Comparison of ENCODE assay signal across 20 mouse cellular contexts in the genomic region with DNA sequence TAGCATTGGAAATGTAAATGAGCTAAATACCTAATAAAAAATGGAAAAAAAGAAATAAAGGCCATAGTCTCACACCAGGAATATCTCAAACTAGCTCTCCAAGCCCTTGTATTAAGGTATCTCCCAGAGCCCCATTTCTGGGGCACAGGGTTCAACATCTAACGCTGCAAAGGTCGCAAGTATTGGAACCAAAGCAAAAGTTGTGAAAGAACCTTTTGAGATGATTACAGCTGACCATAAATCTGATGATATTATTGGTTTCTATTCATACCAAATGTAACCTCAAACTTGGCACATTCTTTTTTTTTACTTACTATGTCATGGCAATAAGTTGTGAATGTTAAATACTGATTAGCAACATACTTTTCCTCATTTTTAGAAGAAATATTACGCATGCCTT. TPM values are rescaled to one million over a fixed set of nuclear protein-coding genes. Genes with fewer than 3 reads are reported as not detected.
DNase-seq lines count a peak whose midpoint lies in the region; ATAC-seq and TF ChIP-seq lines count a peak whose summit lies in the region.
"Had no signal": no experiment of that assay in that cellular context is flagged by ENCODE, and none has a peak within 500 bp of the region (broad histone marks: within the 10 kb centered on the region; RNA-seq: fewer than 3 reads in every experiment).

No protein-coding gene starts in this region.

- peak; percentile 86 for DNase-seq in liver, adult 2 months (ENCODE audit: extremely low read depth, low read depth, low spot score)
- DNase-seq in liver, embryonic 11.5 days (ENCODE audit: low spot score), result no peak
- DNase-seq in NIH3T3 (ENCODE audit: low read depth), result peak; percentile 64
- DNase-seq: adrenal gland, adult 2 months; adrenal gland, adult 8-10 months; adrenal gland, postnatal 10 days; adrenal gland, postnatal 14 days; adrenal gland, postnatal 25 days; adrenal gland, postnatal 36 days; B cell, adult 2 months; cerebellum, adult 11 months; cerebellum, adult 11-12 months; cerebellum, adult 18-20 months; cerebellum, adult 2 months had no signal

- H3K9me3 ChIP-seq in liver, embryonic 11.5 days (ENCODE audit: control insufficient read depth, low read length), result no peaks in the 10 kb centered on the region
- H3K9me3 ChIP-seq in intestine, embryonic 15.5 days, result no peaks in the 10 kb centered on the region
- H3K9me3 ChIP-seq: G1E had no signal

- no peaks in the 10 kb centered on the region for H3K79me2 ChIP-seq in liver, adult 2 months (ENCODE audit: control insufficient read depth, insufficient read depth, low read length)

- H3K27me3 ChIP-seq in liver, adult 2 months (ENCODE audit: control insufficient read depth, insufficient read depth, low read length), result no peaks in the 10 kb centered on the region
- no peaks in the 10 kb centered on the region for H3K27me3 ChIP-seq in liver, embryonic 11.5 days (replicated peaks; ENCODE audit: control insufficient read depth, insufficient read depth, low read length)
- H3K27me3 ChIP-seq in intestine, embryonic 15.5 days (replicated peaks), result no peaks in the 10 kb centered on the region
- H3K27me3 ChIP-seq: CH12.LX, Patski had no signal

- no peaks in the 10 kb centered on the region for H3K36me3 ChIP-seq in liver, adult 2 months (ENCODE audit: control insufficient read depth, insufficient read depth, low read length)
- no peaks in the 10 kb centered on the region for H3K36me3 ChIP-seq in liver, embryonic 11.5 days (ENCODE audit: control insufficient read depth, insufficient read depth, low read length)
- no peaks in the 10 kb centered on the region for H3K36me3 ChIP-seq in intestine, embryonic 15.5 days
- H3K36me3 ChIP-seq: G1E had no signal

- 51% methylated on average over 3 of the region's 3 CpGs for WGBS in liver, adult 2 months
- WGBS in liver, embryonic 11.5 days, result 91% methylated on average over 3 of the region's 3 CpGs
- WGBS in intestine, embryonic 15.5 days, result 91% methylated on average over 3 of the region's 3 CpGs

- peaks cover 6% of the 10 kb centered on the region; the same call in 1 of the 2 replicates for H3K4me1 ChIP-seq in liver, adult 2 months (ENCODE audit: control insufficient read depth, insufficient read depth, low read length)
- no peaks in the 10 kb centered on the region for H3K4me1 ChIP-seq in liver, embryonic 11.5 days (replicated peaks; ENCODE audit: control insufficient read depth, insufficient read depth, low read length)
- H3K4me1 ChIP-seq in intestine, embryonic 15.5 days (replicated peaks), result no peaks in the 10 kb centered on the region

- no peak overlapping the region for H3K9ac ChIP-seq in liver, adult 2 months (ENCODE audit: low read depth, low read length)
- no peak overlapping the region for H3K9ac ChIP-seq in liver, embryonic 11.5 days (ENCODE audit: low read depth, low read length)
- H3K9ac ChIP-seq in intestine, embryonic 15.5 days, result no peak overlapping the region

- no peak overlapping the region for H3K27ac ChIP-seq in liver, adult 2 months (replicated peaks; ENCODE audit: insufficient read depth, low read depth, low read length)
- H3K27ac ChIP-seq in liver, embryonic 11.5 days (ENCODE audit: low read depth, low read length), result no peak overlapping the region
- H3K27ac ChIP-seq in intestine, embryonic 15.5 days, result no peak overlapping the region

- H3K4me2 ChIP-seq in liver, embryonic 11.5 days, result no peak overlapping the region
- H3K4me2 ChIP-seq in intestine, embryonic 15.5 days (replicated peaks), result no peak overlapping the region

- no peak overlapping the region for H3K4me3 ChIP-seq in liver, adult 2 months (ENCODE audit: insufficient read depth, low read depth, low read length)
- H3K4me3 ChIP-seq in liver, embryonic 11.5 days (ENCODE audit: low read depth, low read length), result no peak overlapping the region
- no peak overlapping the region for H3K4me3 ChIP-seq in intestine, embryonic 15.5 days (replicated peaks)

- no peak for ATAC-seq in liver, embryonic 11.5 days (replicated peaks; ENCODE audit: low FRiP score)
- no peak for ATAC-seq in intestine, embryonic 15.5 days
- ATAC-seq: activated CD4-positive, CD25-positive, alpha-beta regulatory T cell, adult 4 months; CD4-positive, CD25-positive, alpha-beta regulatory T cell, adult 4 months; Patski had no signal

- no peak for TF ChIP-seq POLR2A in liver, adult 2 months (IDR thresholded peaks at IDR 0.05; ENCODE audit: extremely low read depth, insufficient read depth, low read length)

- no peak for TF ChIP-seq CTCF in liver, adult 2 months (IDR thresholded peaks at IDR 0.05; ENCODE audit: low read depth, low read length)

RNA-seq across cellular contexts. Expression of a gene that starts 24.0 kb away (rescaled TPM):
- total RNA-seq in liver, adult 2 months (2014; rRNA removed), result 515 and 885 TPM in 2 replicates
- 277 and 442 TPM in 2 replicates for polyA plus RNA-seq in liver, adult 2 months (2012; rRNA removed)
- 0.55 and 1.3 TPM in 2 replicates for polyA plus RNA-seq in liver, embryonic 11.5 days (2014; fragmentation: Nextera tagmentation; extraction: Ambion mirVana)
- polyA plus RNA-seq in intestine, embryonic 15.5 days (2015; fragmentation: Nextera tagmentation; extraction: Ambion mirVana), result 84.5 and 86.9 TPM in 2 replicates
- polyA plus RNA-seq: CD4-positive, CD25-positive, alpha-beta regulatory T cell, adult 4 months; G1E had no signal

Comparison
In these comparisons a context has a peak if more than half of its experiments do, and no peak if none do; other contexts are left out.
1. RNA of a gene that starts 24.0 kb away (polyA plus RNA-seq): 277 to 442 TPM in liver, adult 2 months and 84.5 to 86.9 TPM in intestine, embryonic 15.5 days; 0.55 to 1.3 TPM in liver, embryonic 11.5 days; every median in the first group is over 10 times any median in the second.